Mouse (Mus musculus): ENCODE results near the gene Lrrc31. TPM values are rescaled to one million over a fixed set of nuclear protein-coding genes. Genes with fewer than 3 reads are reported as not detected.
A peak's percentile ranks its signal among the peaks of the same experiment; 100 is the strongest.
"Not testable (repeated sequence)": the region's sequence is repeated elsewhere in the genome, so short reads cannot be mapped to it uniquely, and the experiment has no call there.

Lrrc31 gene
- total RNA-seq (2021): not detected

GRCm38 (mm10) chr3:30699711-30700505, at the start of gene Lrrc31:
TSS of gene Lrrc31 (minus strand) at chr3:30699843.
- intact Hi-C loops (cut with DNase I); DNase-seq (ENCODE audit: extremely low spot score in 1 of 2, low spot score in 2 of 2): not testable (repeated sequence)

DNA sequence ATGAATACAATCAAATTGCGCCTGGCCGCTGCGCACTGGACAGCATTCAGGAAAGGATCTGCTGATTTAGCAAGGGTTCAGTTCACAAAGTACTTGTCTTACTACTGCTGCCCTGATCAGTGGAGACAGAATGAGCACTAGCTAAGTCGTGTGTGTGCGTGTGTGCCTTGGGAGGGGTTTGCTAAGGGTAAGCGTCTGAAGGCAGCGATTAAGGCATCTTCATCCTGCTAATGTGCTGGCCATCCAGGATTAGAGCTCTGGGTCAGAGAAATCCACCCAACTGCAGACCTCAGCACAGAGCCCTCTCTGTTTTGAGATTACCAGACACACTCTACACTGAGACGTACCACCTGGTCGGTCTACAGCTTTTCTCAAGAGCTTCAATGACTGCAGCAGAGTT, 48.7 kb upstream of the Lrrc31 start:
- intact Hi-C loops (cut with DNase I): no loop called here
- DNase-seq (ENCODE audit: extremely low spot score in 1 of 2, low spot score in 2 of 2): no peak

DNA sequence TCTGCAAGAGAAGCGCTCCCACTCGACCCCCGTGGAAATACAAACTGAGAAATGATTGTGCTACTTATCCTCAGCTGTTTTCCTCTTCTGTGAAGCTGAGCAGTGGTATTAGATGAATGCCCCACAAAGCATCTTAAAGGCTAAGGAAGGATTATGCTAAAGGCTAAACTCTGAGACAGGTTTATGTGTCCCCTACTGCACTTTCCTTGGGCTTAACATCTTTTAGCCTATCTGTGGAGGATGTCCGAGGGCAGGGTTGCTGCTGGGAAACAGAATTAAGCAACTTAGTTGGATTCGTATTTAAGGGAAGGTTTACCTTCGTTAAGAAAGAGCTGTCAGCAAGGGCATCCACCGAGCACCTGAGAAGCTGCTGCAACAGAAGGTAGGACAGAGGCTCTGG, 46.4 kb upstream of the Lrrc31 start, which contains the start of gene Samd7:
Gene Samd7, plus strand, starts transcription at position 288 of the 400 bp plus-strand sequence.
- intact Hi-C loops (cut with DNase I): no loop called here

GRCm38 (mm10) chr3:30742891-30743290, 43.2 kb upstream of the Lrrc31 start:
- no peak for DNase-seq (ENCODE audit: extremely low spot score in 1 of 2, low spot score in 2 of 2)
- intact Hi-C loops (cut with DNase I): no loop called here

More for the DNA sequence above, 46.4 kb upstream of the Lrrc31 start, which contains the start of gene Samd7:
- DNase-seq (ENCODE audit: extremely low spot score in 1 of 2, low spot score in 2 of 2): no peak

DNA sequence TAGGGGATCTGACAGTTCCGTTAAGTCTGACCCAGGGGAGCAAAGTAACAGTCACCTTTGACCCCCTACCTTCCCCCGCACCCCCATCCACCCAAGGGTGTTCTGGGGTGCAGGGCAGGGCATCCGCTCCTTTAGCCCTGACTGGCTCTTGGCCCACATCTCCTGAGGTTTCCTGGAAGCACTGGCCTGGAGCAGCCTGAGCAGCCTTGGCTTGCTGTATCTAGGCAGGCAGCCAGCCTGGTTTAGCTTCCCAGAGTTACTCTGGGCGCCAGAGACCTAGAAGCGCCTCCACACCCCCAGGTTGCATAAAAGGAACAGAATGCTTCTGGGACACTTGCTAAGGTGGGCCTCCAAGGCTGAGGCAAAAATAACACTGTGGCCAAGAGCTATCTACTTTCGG, 41.7 kb upstream of the Lrrc31 start:
- intact Hi-C loops (cut with DNase I): no loop called here
- peak; percentile 13 to 55 for DNase-seq (ENCODE audit: extremely low spot score in 1 of 2, low spot score in 2 of 2)

DNA sequence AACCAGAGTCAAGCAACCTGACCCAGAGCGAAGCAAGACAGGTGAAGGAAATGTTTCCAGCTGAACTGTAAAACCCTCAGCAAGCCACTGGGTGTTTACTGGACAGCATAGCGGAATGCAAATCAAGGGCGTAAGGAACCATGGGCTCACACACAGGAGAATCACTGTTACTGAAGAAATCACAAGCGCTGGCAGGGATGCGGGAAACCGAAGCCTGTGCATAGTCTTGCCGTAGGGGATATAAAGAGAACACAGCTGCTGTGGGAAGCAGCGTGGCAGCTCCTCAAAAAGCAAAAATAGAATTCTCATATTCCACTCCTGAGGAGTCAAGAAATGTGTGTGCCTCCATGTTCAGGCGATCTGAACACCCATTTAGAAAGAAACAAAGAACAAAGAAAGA, 37.2 kb upstream of the Lrrc31 start:
- intact Hi-C loops (cut with DNase I): loop anchor here (5.0 kb wide), 1 partner anchor 55 kb away; the partner anchor contains the start of gene Sec62
- DNase-seq (ENCODE audit: extremely low spot score in 1 of 2, low spot score in 2 of 2): peak; percentile 37 to 63

DNA sequence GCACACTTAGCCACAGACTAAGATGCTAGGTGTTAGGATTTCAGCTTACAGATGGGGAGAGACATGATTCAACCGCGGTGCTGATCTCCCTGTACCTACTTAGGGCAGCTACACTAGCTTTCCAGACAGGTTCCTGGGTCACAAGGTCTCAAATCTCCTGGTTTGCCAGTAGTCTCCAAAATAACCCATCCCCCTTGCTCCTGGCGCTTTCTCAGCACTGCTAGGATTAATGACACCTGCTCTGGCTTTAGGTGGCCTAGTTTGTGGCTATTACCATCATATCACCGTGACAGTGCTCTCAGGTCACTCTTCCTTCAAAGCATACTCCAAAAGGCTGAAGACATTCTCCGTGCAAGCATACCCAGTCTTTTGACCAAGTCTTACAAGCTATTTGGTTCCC, 29.4 kb upstream of the Lrrc31 start:
- DNase-seq (ENCODE audit: extremely low spot score in 1 of 2, low spot score in 2 of 2): no peak
- intact Hi-C loops (cut with DNase I): no loop called here

DNA sequence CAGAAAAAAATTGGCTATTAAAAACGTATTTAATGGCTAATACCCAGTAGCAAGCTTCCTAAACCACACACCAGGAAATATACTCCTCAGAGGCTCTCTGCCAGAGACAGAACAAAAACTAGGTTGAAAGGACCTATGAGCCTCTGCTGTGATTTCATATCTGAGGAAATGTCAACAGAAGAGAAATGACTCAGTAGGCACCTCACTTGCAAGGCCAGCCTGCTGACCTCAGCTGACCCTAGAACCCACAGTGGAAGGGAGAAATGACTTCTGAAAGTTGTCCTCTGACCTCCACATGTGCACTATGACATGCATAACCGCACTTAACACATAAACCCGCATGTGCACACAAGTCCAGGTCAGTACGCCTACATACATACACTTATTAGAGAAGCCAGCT, 27.6 kb upstream of the Lrrc31 start:
- no peak for DNase-seq (ENCODE audit: extremely low spot score in 1 of 2, low spot score in 2 of 2)
- intact Hi-C loops (cut with DNase I): no loop called here

DNA sequence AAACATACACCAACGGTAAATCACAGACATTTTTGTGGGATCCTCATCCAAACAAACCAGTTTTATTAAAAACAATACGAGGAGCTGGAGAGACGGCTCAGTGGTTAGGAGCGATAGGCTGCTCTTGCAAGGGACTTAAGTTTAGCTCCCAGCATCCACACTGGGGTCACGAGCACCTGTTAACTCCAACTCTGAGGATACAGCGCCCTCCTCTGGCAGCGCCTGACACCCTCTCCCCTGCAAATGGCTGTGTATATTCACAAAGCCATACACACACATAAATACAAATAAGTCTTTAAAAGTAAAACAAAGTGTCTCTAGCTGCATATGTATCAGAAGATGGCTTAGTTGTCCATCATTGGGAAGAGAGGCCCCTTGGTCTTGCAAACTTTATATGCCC, 25.9 kb upstream of the Lrrc31 start:
- intact Hi-C loops (cut with DNase I): no loop called here
- peak in 1 of 2 experiments; percentile 28 for DNase-seq (ENCODE audit: extremely low spot score in 1 of 2, low spot score in 2 of 2)

GRCm38 (mm10) chr3:30724848-30725465, 25.3 kb upstream of the Lrrc31 start:
- no peak for DNase-seq (ENCODE audit: extremely low spot score in 1 of 2, low spot score in 2 of 2)
- intact Hi-C loops (cut with DNase I): no loop called here

DNA sequence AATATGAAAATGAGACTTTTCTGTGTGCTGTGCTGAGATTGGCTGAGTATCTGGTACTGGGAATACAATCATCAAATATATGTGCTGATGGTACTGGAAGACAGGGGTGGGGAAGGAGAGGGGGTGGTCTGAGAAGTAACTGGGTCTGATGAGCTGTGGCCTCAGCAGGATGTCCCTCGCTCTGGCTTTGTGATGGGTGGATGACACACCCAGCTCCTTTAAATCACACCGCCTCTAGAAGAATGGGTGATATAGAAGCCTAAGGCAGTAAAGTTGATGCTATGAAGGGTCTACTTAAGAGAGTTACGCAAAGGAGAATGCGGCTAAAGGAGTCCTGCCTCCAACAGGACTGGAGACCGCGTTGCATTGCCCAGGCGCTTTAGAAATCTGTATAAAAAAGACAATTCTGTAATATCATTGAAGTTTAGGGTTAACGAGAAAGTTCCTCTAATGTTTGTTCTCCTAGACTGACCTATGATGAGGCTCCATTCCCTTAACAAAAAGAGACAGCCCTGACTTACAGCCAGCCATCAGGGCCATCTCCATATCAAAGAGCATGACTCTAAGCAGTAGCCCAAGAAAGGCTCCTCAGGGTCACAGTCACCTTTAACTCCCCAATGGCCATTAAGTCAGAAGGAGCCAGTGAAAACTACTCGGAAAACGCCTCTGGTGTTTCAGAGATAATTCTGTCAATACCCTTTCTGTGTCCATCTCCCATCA, 24.6 kb upstream of the Lrrc31 start:
- DNase-seq (ENCODE audit: extremely low spot score in 1 of 2, low spot score in 2 of 2): no peak
- intact Hi-C loops (cut with DNase I): no loop called here

DNA sequence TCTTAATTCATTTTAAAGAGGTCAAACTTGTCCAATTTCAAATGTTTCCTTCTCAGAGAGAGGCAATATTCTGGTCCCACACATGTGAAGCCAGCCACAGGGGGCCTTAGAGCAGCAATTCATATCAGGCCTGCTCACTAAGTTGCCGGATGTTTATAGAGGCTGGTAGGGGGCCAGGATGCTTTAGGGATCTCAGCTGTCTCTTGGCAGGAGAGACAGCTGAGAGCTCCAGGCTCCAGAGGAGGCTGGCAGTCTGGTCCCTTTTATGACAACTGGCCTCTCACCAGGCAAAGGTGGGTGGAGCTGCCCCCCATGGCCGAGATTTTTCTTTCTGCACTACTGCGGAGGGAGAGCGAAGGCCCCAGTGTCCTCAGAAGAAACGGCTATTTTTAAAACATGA, 23.5 kb upstream of the Lrrc31 start:
- peak in 1 of 2 experiments; percentile 54 for DNase-seq (ENCODE audit: extremely low spot score in 1 of 2, low spot score in 2 of 2)
- intact Hi-C loops (cut with DNase I): no loop called here

DNA sequence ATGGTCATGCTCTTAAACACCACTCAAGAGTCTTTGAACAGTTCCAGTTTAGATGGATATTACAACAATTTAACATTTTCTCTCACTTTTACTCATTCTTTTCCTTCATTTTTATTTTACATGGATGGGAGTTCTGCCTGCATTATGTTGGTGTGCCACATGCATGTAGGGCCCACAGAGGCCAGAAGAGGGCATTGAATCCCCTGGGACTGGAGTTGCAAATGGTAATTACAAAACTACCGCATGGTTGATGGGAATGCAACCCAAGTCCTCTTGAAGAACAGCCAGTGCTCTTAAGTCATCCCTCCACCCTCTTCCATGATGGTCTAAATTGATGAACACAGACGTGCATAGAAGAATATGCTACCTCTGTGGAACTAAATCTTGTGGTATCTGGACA, 22.8 kb upstream of the Lrrc31 start:
- intact Hi-C loops (cut with DNase I): no loop called here
- no peak for DNase-seq (ENCODE audit: extremely low spot score in 1 of 2, low spot score in 2 of 2)

DNA sequence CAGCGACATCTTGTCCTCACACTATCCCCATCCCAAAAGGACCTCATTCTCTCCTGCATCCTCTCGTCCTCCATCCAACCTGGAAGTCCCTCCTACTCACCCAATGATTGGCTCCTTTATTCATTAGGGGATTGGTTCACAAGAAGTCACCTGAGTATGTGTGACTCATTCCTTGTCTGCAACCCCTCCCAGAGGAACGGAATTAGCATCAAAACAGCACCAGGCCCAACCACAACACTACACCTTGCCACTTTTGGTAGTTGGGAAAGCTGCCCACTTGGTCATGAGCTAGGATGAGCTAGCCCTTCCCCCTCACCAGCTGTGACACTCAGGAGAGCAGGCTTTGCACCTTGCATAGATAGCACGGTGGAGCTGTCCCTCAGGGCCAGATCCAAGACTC, 22.4 kb upstream of the Lrrc31 start:
- intact Hi-C loops (cut with DNase I): no loop called here

DNA sequence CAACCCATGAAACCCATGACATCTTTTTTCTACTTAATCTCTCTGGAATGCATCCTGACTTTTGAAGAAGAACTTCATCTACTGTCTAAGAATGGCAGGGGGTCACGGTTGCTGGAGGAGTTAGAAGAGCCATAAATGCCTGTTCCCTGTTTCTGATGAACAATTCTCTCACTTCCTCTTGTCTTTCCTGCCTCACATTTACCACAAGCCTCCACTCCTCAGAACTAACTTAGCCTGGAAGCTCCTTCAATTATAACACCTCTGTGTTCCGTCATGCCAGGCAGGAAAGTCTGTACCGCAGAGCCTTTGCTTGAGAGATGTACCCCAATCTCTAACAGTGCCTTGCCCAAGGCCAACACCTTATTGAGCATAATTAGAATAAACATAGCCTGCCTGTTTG, 19.0 kb upstream of the Lrrc31 start:
- intact Hi-C loops (cut with DNase I): no loop called here
- no peak for DNase-seq (ENCODE audit: extremely low spot score in 1 of 2, low spot score in 2 of 2)

More for the DNA sequence above, 22.4 kb upstream of the Lrrc31 start:
- DNase-seq (ENCODE audit: extremely low spot score in 1 of 2, low spot score in 2 of 2): no peak

DNA sequence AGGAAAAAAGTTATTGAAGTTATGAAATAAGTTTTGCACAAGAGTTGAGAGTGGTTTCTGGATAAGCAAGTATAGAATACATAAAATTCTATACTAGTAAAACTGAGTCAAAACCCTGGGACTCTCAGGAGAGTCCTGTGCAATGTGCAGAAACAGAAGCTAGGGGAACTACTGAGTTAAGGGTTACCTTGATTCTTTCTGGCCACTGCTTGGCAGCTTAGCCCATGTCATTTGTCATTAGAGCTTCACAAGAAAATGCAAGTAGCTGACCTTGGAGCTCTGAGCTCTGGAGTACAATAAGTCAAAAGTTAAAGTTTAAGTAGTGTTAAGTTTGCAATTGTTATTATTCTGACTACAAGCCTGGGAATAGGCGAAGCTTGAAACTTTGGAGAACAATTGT, 13.7 kb upstream of the Lrrc31 start:
- DNase-seq (ENCODE audit: extremely low spot score in 1 of 2, low spot score in 2 of 2): no peak
- intact Hi-C loops (cut with DNase I): no loop called here

DNA sequence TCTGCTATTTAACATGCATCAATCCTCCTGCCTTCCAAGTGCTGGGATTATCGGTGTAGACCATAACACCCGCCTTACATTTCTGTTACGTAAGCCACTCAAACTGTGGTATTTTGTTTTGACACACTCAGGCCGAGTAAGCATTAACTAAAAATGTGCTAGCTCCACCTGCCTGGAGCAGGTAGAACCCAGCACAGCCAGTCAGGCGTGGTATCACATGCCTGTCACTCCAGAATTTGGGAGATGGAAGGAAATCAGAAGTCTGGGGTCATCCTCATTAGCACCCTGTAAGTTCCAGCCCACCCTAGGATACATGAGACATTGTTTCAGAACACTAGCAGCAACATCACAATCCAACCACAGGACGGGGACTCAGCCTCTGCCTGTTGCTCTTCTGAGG, 10.5 kb upstream of the Lrrc31 start:
- intact Hi-C loops (cut with DNase I): no loop called here
- no peak for DNase-seq (ENCODE audit: extremely low spot score in 1 of 2, low spot score in 2 of 2)

GRCm38 (mm10) chr3:30706614-30707276, 7.1 kb upstream of the Lrrc31 start:
- DNase-seq (ENCODE audit: extremely low spot score in 1 of 2, low spot score in 2 of 2): no peak
- intact Hi-C loops (cut with DNase I): no loop called here

DNA sequence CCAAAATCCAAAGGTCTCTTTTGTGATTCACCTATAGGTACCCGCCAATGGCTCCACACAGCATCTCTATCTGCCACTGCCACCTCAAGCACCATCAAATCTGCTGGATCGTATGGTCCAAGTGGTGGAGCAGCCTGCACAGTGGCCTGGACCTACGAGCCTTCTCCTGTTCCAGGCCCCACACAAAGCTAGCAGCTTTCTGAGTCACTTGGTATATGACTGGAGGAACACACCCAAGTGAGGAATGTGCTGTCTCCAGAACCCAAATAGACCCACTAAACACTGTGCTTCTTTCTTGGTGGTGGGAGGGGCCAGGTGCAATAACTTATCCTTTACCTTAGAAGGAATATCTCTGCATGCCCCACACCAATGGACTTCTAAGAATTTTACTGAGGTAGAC, 6.3 kb upstream of the Lrrc31 start:
- intact Hi-C loops (cut with DNase I): no loop called here
- DNase-seq (ENCODE audit: extremely low spot score in 1 of 2, low spot score in 2 of 2): no peak

Measured in left cerebral cortex, postnatal 10 days (tissue).